Mouse (Mus musculus) midbrain, embryonic 14.5 days (tissue): ENCODE data around the gene Eif2b3. TPM values are rescaled to one million over a fixed set of nuclear protein-coding genes. Genes with fewer than 3 reads are reported as not detected.

Source experiments
- ATAC-seq: fragments of 200-750 bp; cut with Nextera tagmentation; 2 replicates; pipeline ENCODE4 v1.8.0; 2017; ENCODE audit warnings: moderate number of reproducible peaks, moderate library complexity; ENCODE audit not compliant: low FRiP score, low TSS enrichment
- DNase-seq: peaks from one replicate; pipeline ENCODE4 v3.0.0-alpha.2; 2015
- H3K27ac ChIP-seq: fragments of 300-500 bp; sonication (generic); replicated peaks from 2 replicates; pipeline ENCODE4 v1.5.1; 2014; ENCODE audit warnings: mild to moderate bottlenecking, low read depth, low read length, moderate library complexity
- H3K27me3 ChIP-seq: fragments of 300-500 bp; sonication (generic); 2 replicates; pipeline ENCODE4 v1.6.1; 2014; ENCODE audit warnings: low read length, control low read depth, mixed read lengths; ENCODE audit not compliant: control insufficient read depth, insufficient read depth
- H3K36me3 ChIP-seq: fragments of 300-500 bp; sonication (generic); 2 replicates; pipeline ENCODE4 v1.6.1; 2014; ENCODE audit warnings: low read length, control low read depth; ENCODE audit not compliant: control insufficient read depth, insufficient read depth
- H3K4me1 ChIP-seq: fragments of 300-500 bp; sonication (generic); 2 replicates; pipeline ENCODE4 v1.6.1; 2014; ENCODE audit warnings: mild to moderate bottlenecking, antibody characterized with exemption, low read length, control low read depth; ENCODE audit not compliant: control insufficient read depth, insufficient read depth
- H3K4me2 ChIP-seq: fragments of 300-500 bp; sonication (generic); 2 replicates; pipeline ENCODE4 v1.6.1; 2014; ENCODE audit warnings: mild to moderate bottlenecking, low read length, moderate library complexity
- H3K4me3 ChIP-seq: fragments of 300-500 bp; sonication (generic); replicated peaks from 2 replicates; pipeline ENCODE4 v1.5.1; 2014; ENCODE audit warnings: low read depth, low read length
- H3K9ac ChIP-seq: fragments of 300-500 bp; sonication (generic); replicated peaks from 2 replicates; pipeline ENCODE4 v1.6.1; 2014; ENCODE audit warnings: mild to moderate bottlenecking, low read length, moderate library complexity
- H3K9me3 ChIP-seq: fragments of 300-500 bp; sonication (generic); 2 replicates; pipeline ENCODE4 v1.6.1; 2016; ENCODE audit warnings: low read length, control low read depth, mixed read lengths; ENCODE audit not compliant: control insufficient read depth
- WGBS: fragments of 180-500 bp; shearing (Covaris S2); extraction: QIAGEN DNeasy Blood & Tissue Kit; methylation state at CpG from one replicate; pipeline ENCODE4 v1.1.7; 2014; 5-methylcytosine and 5-hydroxymethylcytosine counted together
- polyA plus RNA-seq: library from polyadenylated mRNA; unstranded; fragments of >200 nt; fragmentation: Nextera tagmentation; extraction: Ambion mirVana; gene quantifications from 2 replicates; pipeline ENCODE4 v1.2.1, GENCODE M21; 2014

Gene Eif2b3
- polyA plus RNA-seq, 1 experiment from 2014 or later: 52.0 TPM

DNA sequence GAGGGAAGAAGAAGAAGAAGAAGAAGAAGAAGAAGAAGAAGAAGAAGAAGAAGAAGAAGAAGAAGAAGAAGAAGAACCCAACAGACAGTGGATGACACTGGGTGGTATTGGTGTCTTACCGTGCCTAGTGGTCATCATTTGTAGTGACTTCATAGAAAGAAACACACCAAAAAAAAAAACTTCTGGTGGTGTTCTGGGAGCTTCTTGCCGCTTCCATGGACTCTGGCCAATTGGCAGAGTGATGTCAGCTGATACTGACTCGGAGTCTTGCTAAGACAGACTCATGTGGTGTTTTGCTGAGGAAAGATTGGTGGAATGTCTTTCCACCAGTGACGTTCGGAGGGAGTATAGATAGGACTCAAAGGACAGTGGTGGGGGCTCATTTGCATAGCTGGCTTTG is 9.0 kb upstream of the Eif2b3 start:
- H3K9ac ChIP-seq: no peak overlapping the region
- no peak overlapping the region for H3K4me3 ChIP-seq
- H3K9me3 ChIP-seq: no peaks in the 10 kb centered on the region
- H3K4me1 ChIP-seq: no peaks in the 10 kb centered on the region
- DNase-seq (no peak), ATAC-seq (no peak)
- H3K4me2 ChIP-seq: no peak overlapping the region
- H3K27me3 ChIP-seq: no peaks in the 10 kb centered on the region
- no peak overlapping the region for H3K27ac ChIP-seq
- WGBS: 89% methylated on average over 5 of the region's 5 CpGs
- H3K36me3 ChIP-seq: no peaks in the 10 kb centered on the region

DNA sequence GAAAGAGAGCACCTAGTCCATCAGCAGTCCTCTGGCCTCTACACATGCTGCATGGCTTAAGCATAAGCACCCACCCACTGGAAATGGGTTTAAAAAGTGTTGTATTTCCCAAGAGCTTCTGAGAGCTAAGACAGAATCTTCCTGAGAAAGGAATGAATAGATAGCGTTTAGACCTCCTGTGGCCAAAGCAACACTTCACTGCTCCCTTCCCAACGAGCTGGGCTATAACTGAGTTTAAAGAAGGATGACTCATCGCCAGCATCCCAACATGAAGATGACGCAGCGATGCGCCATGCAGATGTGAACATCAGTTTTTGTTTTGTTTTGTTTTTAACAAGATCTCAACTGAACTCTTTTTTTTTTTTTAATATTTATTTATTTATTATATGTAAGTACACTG is 5.6 kb upstream of the Eif2b3 start:
- no peaks in the 10 kb centered on the region for H3K4me1 ChIP-seq
- H3K9me3 ChIP-seq: no peaks in the 10 kb centered on the region
- no peak overlapping the region for H3K27ac ChIP-seq
- no peak overlapping the region for H3K9ac ChIP-seq
- no peaks in the 10 kb centered on the region for H3K27me3 ChIP-seq
- H3K4me2 ChIP-seq: no peak overlapping the region
- H3K36me3 ChIP-seq: no peaks in the 10 kb centered on the region
- H3K4me3 ChIP-seq: no peak overlapping the region
- WGBS: 82% methylated on average over 6 of the region's 6 CpGs
- DNase-seq (no peak), ATAC-seq (no peak)

DNA sequence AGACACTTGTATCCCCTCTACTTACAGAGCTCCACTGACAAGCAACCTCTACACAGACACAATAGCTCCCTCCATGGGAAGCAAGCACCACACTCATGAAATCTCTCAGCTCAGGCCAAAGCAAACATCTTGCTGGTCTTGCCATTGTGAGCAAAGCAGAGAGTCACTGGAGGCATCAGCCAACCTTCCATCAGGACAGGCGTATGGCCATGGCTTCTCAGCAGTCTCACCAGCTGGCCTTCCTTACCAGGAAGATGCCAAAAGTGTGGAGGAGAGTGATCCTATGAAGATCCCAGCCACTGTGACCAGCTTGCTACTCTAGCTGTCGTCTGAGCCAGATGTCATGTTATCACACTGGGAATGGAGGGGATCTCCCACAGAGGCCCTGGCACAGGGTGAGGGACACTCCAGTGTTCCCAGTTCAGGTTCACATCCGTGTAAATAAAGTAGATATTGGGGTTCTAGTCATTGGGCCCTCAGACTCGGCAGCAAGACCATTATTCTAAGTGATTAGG is 4.2 kb upstream of the Eif2b3 start:
- Histone ChIP-seq H3K4me2 (no peak overlapping the region), H3K36me3 (no peaks in the 10 kb centered on the region), H3K4me3 (no peak overlapping the region), H3K9me3 (no peaks in the 10 kb centered on the region), H3K27me3 (no peaks in the 10 kb centered on the region), H3K9ac (no peak overlapping the region), H3K27ac (no peak overlapping the region), H3K4me1 (peaks cover 1% of the 10 kb centered on the region; the same call in 1 of the 2 replicates)
- 73% methylated on average over 4 of the region's 4 CpGs for WGBS
- ATAC-seq (no peak), DNase-seq (no peak)

DNA sequence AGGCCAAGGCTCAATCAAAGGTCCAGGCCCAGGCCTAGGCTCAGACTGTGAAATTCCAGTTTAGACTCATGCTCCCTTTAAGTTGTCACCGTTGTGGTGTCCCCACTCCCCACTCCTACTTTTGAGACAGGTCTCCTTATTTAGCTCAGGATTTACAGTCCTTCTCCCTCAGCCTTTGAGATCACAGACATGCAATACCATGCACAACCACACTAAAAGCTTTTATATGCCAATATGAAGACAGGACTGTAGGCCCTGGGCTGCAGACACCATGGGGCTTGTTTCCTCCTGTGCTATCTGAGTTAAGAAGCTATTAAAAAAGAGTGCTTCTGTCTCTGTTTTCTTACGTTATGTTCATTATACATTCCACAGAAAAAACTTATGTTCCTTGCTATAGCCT is 1.5 kb upstream of the Eif2b3 start:
- Histone ChIP-seq H3K4me1 (peaks cover 6% of the 10 kb centered on the region; the same call in 1 of the 2 replicates), H3K36me3 (peaks cover 8% of the 10 kb centered on the region), H3K9ac (no peak overlapping the region), H3K27me3 (no peaks in the 10 kb centered on the region), H3K9me3 (no peaks in the 10 kb centered on the region), H3K4me3 (no peak overlapping the region), H3K27ac (no peak overlapping the region), H3K4me2 (no peak overlapping the region)
- 88% methylated on average over 2 of the region's 2 CpGs for WGBS
- ATAC-seq: no peak
- DNase-seq: no peak

DNA sequence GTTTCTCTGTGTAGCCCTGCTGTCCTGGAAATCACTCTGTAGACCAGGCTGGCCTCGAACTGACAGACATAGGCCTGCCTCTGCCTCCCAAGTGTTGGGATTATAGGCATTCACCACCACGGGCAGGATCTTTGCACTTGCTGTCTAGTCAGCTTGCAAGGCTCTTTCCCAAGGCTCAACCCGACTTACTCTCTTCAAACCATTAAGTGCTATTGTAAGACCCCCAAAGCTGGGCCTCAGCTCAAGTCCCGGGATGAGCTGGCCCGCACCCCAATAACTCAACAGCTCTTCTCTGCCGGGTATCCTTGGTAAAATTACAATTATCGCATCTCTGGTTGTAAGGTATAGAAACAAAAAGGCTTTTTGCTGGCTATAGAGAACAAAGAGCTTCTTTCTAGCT is 875 bp upstream of the Eif2b3 start:
- no peak overlapping the region for H3K4me3 ChIP-seq
- DNase-seq (no peak), ATAC-seq (no peak)
- no peaks in the 10 kb centered on the region for H3K27me3 ChIP-seq
- peaks cover 14% of the 10 kb centered on the region for H3K36me3 ChIP-seq
- no peak overlapping the region for H3K4me2 ChIP-seq
- H3K9ac ChIP-seq: no peak overlapping the region
- no peaks in the 10 kb centered on the region for H3K9me3 ChIP-seq
- H3K27ac ChIP-seq: no peak overlapping the region
- peaks cover 6% of the 10 kb centered on the region; the same call in 1 of the 2 replicates for H3K4me1 ChIP-seq
- WGBS: 87% methylated on average over 7 of the region's 7 CpGs

DNA sequence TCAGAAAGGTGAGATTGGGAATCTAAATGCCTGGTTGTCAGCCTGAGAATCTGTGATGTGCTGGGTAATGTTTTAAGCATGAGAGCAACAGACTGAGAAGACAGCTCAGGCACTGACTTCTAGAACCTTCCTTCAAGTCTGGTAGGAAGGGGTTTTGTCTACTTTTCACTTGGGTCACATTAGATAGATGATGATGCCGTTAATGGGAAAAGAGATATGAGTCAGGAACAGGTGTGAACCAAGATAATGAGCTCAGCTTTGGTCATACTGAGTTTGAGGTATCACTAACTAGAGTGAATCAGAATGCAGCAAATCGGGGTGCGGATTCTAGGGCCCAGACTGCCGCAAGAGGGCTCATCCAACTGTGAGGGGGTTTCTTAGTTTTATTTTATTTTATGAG is 4.3 kb downstream of the Eif2b3 start:
- H3K9me3 ChIP-seq: no peaks in the 10 kb centered on the region
- H3K9ac ChIP-seq: no peak overlapping the region
- no peak overlapping the region for H3K4me3 ChIP-seq
- peaks cover 31% of the 10 kb centered on the region for H3K36me3 ChIP-seq
- peaks cover 6% of the 10 kb centered on the region; the same call in 1 of the 2 replicates for H3K4me1 ChIP-seq
- H3K4me2 ChIP-seq: no peak overlapping the region
- no peaks in the 10 kb centered on the region for H3K27me3 ChIP-seq
- DNase-seq (no peak), ATAC-seq (no peak)
- WGBS: 98% methylated on average over 4 of the region's 4 CpGs
- H3K27ac ChIP-seq: no peak overlapping the region

DNA sequence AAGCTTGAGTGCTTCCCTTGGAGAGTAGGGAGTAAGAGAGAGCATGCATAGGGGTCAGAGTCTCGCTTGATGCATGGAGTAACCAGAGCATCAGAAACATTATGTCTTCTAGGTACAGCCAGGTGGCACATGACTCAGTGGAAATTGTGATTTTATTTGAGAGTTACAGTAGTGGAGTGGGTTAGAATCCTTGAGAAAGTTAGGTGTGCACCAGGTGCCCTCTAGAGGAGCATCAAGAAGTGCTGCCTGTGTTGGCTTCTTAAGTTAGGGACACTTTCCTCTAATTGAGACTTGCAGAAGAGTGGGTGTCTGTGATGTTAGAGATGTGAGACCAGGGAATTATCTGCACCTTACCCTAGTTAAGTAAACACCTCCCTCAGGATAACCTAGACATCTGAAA is 11.9 kb downstream of the Eif2b3 start:
- whole genome bisulfite sequencing: 97% methylated on average over 1 of the region's 1 CpGs
- DNase-seq (peak; percentile 8), ATAC-seq (no peak)
- H3K4me2 ChIP-seq: no peak overlapping the region
- no peaks in the 10 kb centered on the region for H3K9me3 ChIP-seq
- no peak overlapping the region for H3K4me3 ChIP-seq
- H3K4me1 ChIP-seq: no peaks in the 10 kb centered on the region
- H3K36me3 ChIP-seq: peaks cover 22% of the 10 kb centered on the region
- no peak overlapping the region for H3K27ac ChIP-seq
- no peak overlapping the region for H3K9ac ChIP-seq
- H3K27me3 ChIP-seq: no peaks in the 10 kb centered on the region

DNA sequence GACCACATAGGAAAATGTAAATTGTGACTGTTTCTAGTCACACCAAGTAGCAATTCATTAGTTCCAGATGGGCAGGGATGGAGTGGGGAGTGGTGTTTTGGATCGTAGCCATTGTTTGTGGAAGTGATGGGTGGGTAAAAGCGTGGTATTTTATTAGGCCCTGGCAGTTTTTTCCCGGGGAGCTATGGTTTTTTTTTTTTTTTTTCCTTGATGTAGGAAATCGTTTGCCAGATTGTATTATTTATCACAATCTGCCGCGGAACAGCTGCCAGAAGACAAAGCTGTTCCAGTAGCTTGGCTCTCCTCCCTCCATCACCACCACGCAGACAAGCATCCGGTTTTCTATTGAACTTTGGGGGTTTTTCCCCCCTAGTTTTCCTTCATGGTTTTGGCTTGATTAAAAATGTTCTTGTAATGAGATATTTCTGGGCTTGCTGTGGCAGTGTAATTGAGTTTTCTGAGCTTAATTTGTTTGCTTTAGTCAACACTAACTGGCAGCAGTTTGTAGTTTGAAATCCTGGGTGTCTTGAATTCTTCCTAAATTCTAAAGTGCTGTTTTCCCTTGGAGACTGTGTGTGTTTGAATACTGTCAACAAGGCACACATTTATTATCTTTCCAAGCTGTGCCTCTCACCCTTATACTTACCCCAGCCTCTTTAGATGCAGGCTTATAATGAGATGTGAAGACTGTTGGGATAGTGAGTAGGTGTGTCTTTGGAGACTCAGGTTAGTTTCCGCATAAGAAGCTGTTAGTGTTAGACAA is 20.9 kb downstream of the Eif2b3 start:
- H3K9ac ChIP-seq: 0 out of 2 replicates have a peak overlapping the region, but pooled peaks have one; percentile 3
- H3K36me3 ChIP-seq: no peaks in the 10 kb centered on the region
- no peaks in the 10 kb centered on the region for H3K27me3 ChIP-seq
- H3K4me2 ChIP-seq: no peak overlapping the region; the same call in 1 of the 2 replicates
- no peaks in the 10 kb centered on the region for H3K9me3 ChIP-seq
- peak overlapping the region; percentile 20; the same call in 1 of the 2 replicates for H3K27ac ChIP-seq
- H3K4me1 ChIP-seq: 0 out of 2 replicates have a peak, but pooled peaks cover 6% of the 10 kb centered on the region
- 30% methylated on average over 9 of the region's 9 CpGs for WGBS
- peak; percentile 76 for DNase-seq
- H3K4me3 ChIP-seq: no peak overlapping the region
- ATAC-seq: no peak

DNA sequence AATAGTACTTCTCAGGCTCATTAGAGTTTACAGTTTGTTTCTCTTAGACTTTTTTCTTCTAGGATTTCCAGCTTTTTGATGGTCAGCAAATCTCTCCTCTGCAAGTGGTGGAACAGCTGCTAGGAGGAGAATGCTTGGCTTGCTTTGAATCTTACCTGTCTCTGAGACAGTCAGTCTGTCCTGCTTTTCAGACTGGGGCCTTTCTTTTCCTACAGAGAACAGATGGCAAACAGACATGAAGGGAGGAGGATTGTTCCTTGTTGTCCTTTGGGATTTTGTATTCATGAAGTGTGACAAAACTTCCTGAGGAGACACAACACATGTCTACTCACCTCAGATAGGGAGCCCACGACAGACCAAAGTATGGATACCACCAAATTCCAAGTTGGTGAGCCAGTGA is 21.6 kb downstream of the Eif2b3 start:
- Histone ChIP-seq H3K9ac (no peak overlapping the region), H3K27ac (peak overlapping the region; percentile 20), H3K9me3 (no peaks in the 10 kb centered on the region), H3K4me1 (0 out of 2 replicates have a peak, but pooled peaks cover 6% of the 10 kb centered on the region), H3K4me2 (no peak overlapping the region), H3K4me3 (no peak overlapping the region), H3K27me3 (no peaks in the 10 kb centered on the region), H3K36me3 (no peaks in the 10 kb centered on the region)
- WGBS: 39% methylated on average over 1 of the region's 1 CpGs
- ATAC-seq: no peak
- DNase-seq: no peak
